Mouse (Mus musculus) intestine, embryonic 15.5 days (tissue): Measurements from ENCODE around the gene Cldn7. TPM values are rescaled to one million over a fixed set of nuclear protein-coding genes. Genes with fewer than 3 reads are reported as not detected.
A peak's percentile ranks its signal among the peaks of the same experiment; 100 is the strongest.

Source experiments
- ATAC-seq: fragments of 200-750 bp; cut with Nextera tagmentation; 2 replicates; pipeline ENCODE4 v1.8.0; 2017; ENCODE audit warnings: moderate TSS enrichment, moderate library complexity
- H3K27ac ChIP-seq: fragments of 300-500 bp; sonication (generic); 2 replicates; pipeline ENCODE4 v1.5.1; 2015; ENCODE audit warnings: mild to moderate bottlenecking, inconsistent platforms
- H3K27me3 ChIP-seq: fragments of 300-500 bp; sonication (generic); replicated peaks from 2 replicates; pipeline ENCODE4 v1.6.1; 2015; ENCODE audit warnings: inconsistent platforms
- H3K36me3 ChIP-seq: fragments of 300-500 bp; sonication (generic); 2 replicates; pipeline ENCODE4 v1.6.1; 2015; ENCODE audit warnings: inconsistent platforms
- H3K4me1 ChIP-seq: fragments of 300-500 bp; sonication (generic); replicated peaks from 2 replicates; pipeline ENCODE4 v1.6.1; 2015; ENCODE audit warnings: inconsistent platforms
- H3K4me2 ChIP-seq: fragments of 300-500 bp; sonication (generic); replicated peaks from 2 replicates; pipeline ENCODE4 v1.6.1; 2015; ENCODE audit warnings: mild to moderate bottlenecking, inconsistent platforms
- H3K4me3 ChIP-seq: fragments of 300-500 bp; sonication (generic); replicated peaks from 2 replicates; pipeline ENCODE4 v1.5.1; 2015; ENCODE audit warnings: inconsistent platforms
- H3K9ac ChIP-seq: fragments of 300-500 bp; sonication (generic); 2 replicates; pipeline ENCODE4 v1.6.1; 2015; ENCODE audit warnings: inconsistent platforms
- H3K9me3 ChIP-seq: fragments of 300-500 bp; sonication (generic); 2 replicates; pipeline ENCODE4 v1.6.1; 2016; ENCODE audit warnings: inconsistent platforms
- WGBS: fragments of 180-500 bp; shearing (Covaris S2); methylation state at CpG from one replicate; pipeline ENCODE4 v1.1.7; 2015; 5-methylcytosine and 5-hydroxymethylcytosine counted together
- polyA plus RNA-seq: library from polyadenylated mRNA; unstranded; fragments of >200 nt; fragmentation: Nextera tagmentation; extraction: Ambion mirVana; gene quantifications from 2 replicates; pipeline ENCODE4 v1.2.1, GENCODE M21; 2015

Gene Cldn7
- polyA plus RNA-seq, 1 experiment from 2014 or later = 977 TPM

DNA sequence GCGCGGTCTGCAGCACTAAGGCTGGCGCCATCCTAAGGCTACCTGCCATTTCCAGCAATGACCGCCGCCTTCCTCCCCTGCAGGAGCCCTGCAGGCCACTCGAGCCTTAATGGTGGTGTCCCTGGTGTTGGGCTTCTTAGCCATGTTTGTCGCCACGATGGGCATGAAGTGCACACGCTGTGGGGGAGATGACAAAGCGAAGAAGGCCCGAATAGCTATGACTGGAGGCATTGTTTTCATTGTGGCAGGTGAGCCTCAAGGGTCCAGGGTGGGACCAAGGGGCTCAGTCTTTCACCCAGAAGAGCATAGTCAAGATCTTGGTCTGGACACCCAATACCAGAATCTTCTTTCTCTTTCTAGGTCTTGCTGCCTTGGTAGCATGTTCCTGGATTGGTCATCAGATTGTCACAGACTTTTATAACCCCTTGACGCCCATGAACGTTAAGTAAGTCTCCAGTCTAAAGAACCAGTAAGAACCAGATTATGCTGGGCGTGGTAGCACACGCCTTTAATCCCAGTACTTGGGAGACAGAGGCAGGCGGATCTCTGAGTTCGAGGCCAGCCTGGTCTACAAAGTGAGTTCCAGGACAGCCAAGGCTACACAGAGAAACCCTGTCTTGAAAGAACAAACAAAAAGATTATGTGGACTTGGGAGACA is 2.4 kb downstream of the Cldn7 start:
- Histone ChIP-seq H3K9me3 (no peaks in the 10 kb centered on the region), H3K9ac (peak overlapping the region; percentile 59), H3K4me1 (peaks cover 3% of the 10 kb centered on the region; the same call in 1 of the 2 replicates), H3K27ac (peak overlapping the region; percentile 89), H3K27me3 (peaks cover 28% of the 10 kb centered on the region), H3K4me2 (peak overlapping the region; percentile 62), H3K4me3 (peak overlapping the region; percentile 47), H3K36me3 (0 out of 2 replicates have a peak, but pooled peaks cover 7% of the 10 kb centered on the region)
- 30% methylated on average over 17 of the region's 17 CpGs for WGBS
- no peak for ATAC-seq

GRCm38 (mm10) chr11:69968793-69969192 is 4.2 kb downstream of the Cldn7 start:
- H3K36me3 ChIP-seq = peaks cover 16% of the 10 kb centered on the region
- H3K9me3 ChIP-seq = no peaks in the 10 kb centered on the region
- H3K9ac ChIP-seq = no peak overlapping the region; the same call in 1 of the 2 replicates
- H3K4me2 ChIP-seq = peak overlapping the region; percentile 62
- 55% methylated on average over 4 of the region's 4 CpGs for WGBS
- peak; percentile 52 for ATAC-seq
- no peak overlapping the region for H3K4me3 ChIP-seq
- H3K27me3 ChIP-seq = peaks cover 26% of the 10 kb centered on the region
- H3K27ac ChIP-seq = peak overlapping the region; percentile 81
- H3K4me1 ChIP-seq = no peaks in the 10 kb centered on the region; the same call in 1 of the 2 replicates

DNA sequence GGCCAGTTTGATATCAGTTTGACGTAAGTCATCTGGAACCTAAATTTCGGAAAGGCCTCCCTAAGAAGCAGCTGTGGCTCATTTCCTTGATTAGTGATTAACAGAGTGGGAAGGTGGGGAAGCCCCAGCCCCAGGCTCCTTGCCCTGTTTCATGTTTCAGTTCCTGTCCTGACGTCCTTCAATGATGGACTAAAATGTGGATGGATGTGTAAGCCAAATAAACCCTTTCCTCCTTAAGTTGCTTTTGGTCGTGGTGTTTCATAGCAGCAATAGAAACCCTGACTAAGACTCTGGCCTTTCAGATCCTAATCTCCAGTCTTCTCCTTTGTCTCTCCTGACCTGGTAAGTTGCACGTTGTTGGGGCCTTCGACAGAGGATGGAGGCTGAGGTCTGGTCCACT is 5.6 kb downstream of the Cldn7 start:
- Histone ChIP-seq H3K4me1 (no peaks in the 10 kb centered on the region; the same call in 1 of the 2 replicates), H3K36me3 (peaks cover 26% of the 10 kb centered on the region), H3K9me3 (no peaks in the 10 kb centered on the region), H3K9ac (no peak overlapping the region), H3K4me2 (no peak overlapping the region), H3K4me3 (no peak overlapping the region), H3K27ac (peak overlapping the region; percentile 81), H3K27me3 (peaks cover 14% of the 10 kb centered on the region)
- WGBS = 64% methylated on average over 6 of the region's 6 CpGs
- ATAC-seq = no peak

DNA sequence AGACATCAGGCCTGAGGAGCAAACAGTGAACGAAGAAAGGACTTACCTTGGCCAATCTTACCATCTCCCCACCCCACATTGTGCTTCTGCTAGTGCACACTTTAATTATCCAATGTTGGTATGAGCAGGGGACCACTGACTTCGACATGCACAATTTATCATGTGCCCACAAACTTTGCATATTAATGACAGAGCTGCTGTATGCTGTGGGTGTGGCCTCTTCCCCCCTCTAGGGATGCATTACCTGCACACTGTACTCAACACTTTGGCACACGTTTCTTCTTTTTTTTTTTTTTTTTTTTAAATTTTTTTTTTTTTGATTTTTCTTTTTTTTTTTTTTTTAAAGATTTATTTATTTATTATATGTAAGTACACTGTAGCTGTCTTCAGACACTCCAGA is 6.2 kb downstream of the Cldn7 start:
- Histone ChIP-seq H3K9ac (no peak overlapping the region), H3K27ac (peak overlapping the region; percentile 81)

DNA sequence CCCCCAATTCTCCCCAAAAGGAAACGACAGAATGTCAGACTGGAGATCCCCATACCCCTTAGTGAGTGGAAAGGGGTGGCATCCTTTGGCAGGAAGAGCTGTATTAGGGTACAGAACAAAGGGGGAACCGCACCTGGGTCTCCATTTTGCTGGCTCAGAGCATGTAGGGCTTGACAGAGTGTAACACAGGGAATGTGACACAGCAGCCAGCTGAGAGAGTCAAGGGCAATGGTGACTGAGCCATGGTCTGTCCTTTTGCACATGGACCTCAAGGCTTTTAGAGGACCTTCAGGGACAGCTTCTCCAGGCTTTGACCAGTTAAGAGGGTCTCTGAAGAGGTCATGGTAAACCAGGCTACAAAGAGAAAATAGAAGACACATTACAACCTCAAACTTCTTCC is 10.3 kb downstream of the Cldn7 start:
- Histone ChIP-seq H3K4me3 (no peak overlapping the region), H3K36me3 (peaks cover 39% of the 10 kb centered on the region), H3K4me2 (no peak overlapping the region), H3K9ac (no peak overlapping the region), H3K27me3 (no peaks in the 10 kb centered on the region), H3K27ac (no peak overlapping the region), H3K9me3 (no peaks in the 10 kb centered on the region), H3K4me1 (no peaks in the 10 kb centered on the region)
- ATAC-seq = no peak
- WGBS = 90% methylated on average over 2 of the region's 2 CpGs

More for the DNA sequence above, 6.2 kb downstream of the Cldn7 start:
- Histone ChIP-seq H3K27me3 (peaks cover 10% of the 10 kb centered on the region), H3K9me3 (no peaks in the 10 kb centered on the region), H3K4me2 (no peak overlapping the region), H3K4me3 (no peak overlapping the region), H3K4me1 (no peaks in the 10 kb centered on the region; the same call in 1 of the 2 replicates), H3K36me3 (peaks cover 28% of the 10 kb centered on the region)
- no peak for ATAC-seq
- 62% methylated on average over 3 of the region's 3 CpGs for WGBS

DNA sequence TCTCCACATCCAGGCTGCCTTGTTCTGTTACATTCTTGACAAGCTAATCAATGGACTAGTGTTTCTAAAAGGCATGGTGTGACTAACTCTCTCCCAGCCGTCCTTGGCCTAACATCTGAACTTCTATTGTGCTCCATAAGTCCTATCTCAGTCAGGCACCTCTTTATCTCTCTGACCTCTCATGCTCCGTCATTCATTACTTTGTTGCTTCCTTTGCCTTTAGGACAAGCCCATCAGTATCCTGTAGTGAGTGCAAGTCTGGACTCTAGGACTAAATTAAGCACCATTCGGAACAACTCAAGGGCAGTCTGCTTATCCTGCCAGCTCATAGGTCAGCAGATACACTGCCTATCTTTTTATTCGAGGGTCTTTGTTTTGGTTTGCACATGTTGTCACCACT is 11.7 kb downstream of the Cldn7 start:
- 82% methylated on average over 4 of the region's 4 CpGs for WGBS

GRCm38 (mm10) chr11:69979827-69980195 is 15.2 kb downstream of the Cldn7 start:
- Histone ChIP-seq H3K27me3 (no peaks in the 10 kb centered on the region), H3K4me3 (peak overlapping the region; percentile 99), H3K9ac (peak overlapping the region; percentile 72), H3K4me1 (peaks cover 16% of the 10 kb centered on the region), H3K4me2 (peak overlapping the region; percentile 69), H3K36me3 (peaks cover 24% of the 10 kb centered on the region), H3K9me3 (no peaks in the 10 kb centered on the region), H3K27ac (peak overlapping the region; percentile 100)
- 3% methylated on average over 16 of the region's 16 CpGs for WGBS
- no peak for ATAC-seq

More for the DNA sequence above, 11.7 kb downstream of the Cldn7 start:
- no peak overlapping the region for H3K27ac ChIP-seq
- ATAC-seq = no peak
- peaks cover 34% of the 10 kb centered on the region for H3K36me3 ChIP-seq
- H3K4me2 ChIP-seq = no peak overlapping the region
- no peaks in the 10 kb centered on the region for H3K9me3 ChIP-seq
- no peaks in the 10 kb centered on the region for H3K4me1 ChIP-seq
- H3K9ac ChIP-seq = no peak overlapping the region
- no peak overlapping the region for H3K4me3 ChIP-seq
- H3K27me3 ChIP-seq = no peaks in the 10 kb centered on the region

DNA sequence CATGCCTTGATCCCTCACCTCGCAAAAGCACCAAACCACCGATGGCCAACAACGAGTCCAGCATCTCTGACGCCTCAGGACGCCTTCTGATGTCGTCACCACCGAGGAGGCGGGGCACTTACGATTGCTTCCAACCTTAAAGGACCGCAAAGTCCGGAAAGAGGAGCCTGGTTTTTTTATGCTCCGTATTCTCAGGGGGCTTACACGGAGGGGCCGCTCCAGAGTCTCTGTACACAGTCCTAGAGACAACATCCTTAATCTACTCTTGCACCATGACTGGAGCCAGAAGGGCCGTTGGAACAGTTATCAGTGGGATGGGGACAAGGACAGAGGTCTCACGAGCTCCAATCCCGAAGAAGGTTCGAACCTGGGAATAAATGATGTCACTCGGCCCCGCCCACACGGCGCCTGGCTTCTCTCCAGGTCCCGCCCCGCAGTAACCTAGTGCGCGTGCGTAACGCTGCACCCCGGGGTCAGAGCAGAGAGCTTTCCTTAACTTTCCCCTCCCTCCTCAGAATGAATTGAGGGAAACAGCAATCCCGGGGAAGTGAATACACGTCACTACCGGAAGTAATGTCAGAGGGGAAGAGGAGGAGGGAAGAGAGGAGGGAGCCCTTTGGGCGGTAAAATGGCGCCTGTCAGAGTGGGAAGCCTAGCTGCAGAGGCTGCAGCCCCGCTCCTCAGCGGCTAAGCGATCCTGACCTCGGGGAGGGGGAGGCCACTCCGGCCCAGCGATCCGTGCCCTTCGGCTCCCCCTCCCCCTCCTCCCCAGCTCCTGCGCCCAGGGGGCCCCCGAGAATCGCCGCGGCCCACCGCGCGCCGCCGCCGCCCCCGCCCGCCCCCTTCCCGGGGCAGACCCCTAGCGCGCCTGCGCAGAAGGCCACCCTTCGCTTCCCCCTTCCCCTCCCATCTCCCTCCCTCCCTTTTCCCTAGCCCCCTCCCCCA is 15.9 kb downstream of the Cldn7 start:
- H3K27ac ChIP-seq = peak overlapping the region; percentile 100
- peak; percentile 97 for ATAC-seq
- no peaks in the 10 kb centered on the region for H3K9me3 ChIP-seq
- peaks cover 24% of the 10 kb centered on the region for H3K36me3 ChIP-seq
- no peaks in the 10 kb centered on the region for H3K27me3 ChIP-seq
- H3K4me1 ChIP-seq = peaks cover 16% of the 10 kb centered on the region
- WGBS = under 1% methylated on average over 44 of the region's 60 CpGs
- H3K4me3 ChIP-seq = peak overlapping the region; percentile 99
- H3K9ac ChIP-seq = peak overlapping the region; percentile 99
- H3K4me2 ChIP-seq = peak overlapping the region; percentile 69

GRCm38 (mm10) chr11:69981141-69981762 is 16.7 kb downstream of the Cldn7 start, which contains the start of gene Ctdnep1:
Ctdnep1 (plus strand) TSS chr11:69981156.
- WGBS = 0% methylated on average over 42 of the region's 43 CpGs
- no peak for ATAC-seq
- Histone ChIP-seq H3K36me3 (peaks cover 23% of the 10 kb centered on the region), H3K9me3 (no peaks in the 10 kb centered on the region), H3K27me3 (no peaks in the 10 kb centered on the region), H3K27ac (peak within 1 kb of the TSS; percentile 100), H3K9ac (peak within 1 kb of the TSS; percentile 99), H3K4me1 (peaks cover 16% of the 10 kb centered on the region), H3K4me3 (peak within 1 kb of the TSS; percentile 99), H3K4me2 (peak within 1 kb of the TSS; percentile 69)

GRCm38 (mm10) chr11:69982225-69982624 is 17.6 kb downstream of the Cldn7 start, which contains the start of gene Elp5:
Elp5 (minus strand) TSS chr11:69982517.
- WGBS = 47% methylated on average over 8 of the region's 8 CpGs
- Histone ChIP-seq H3K27me3 (no peaks in the 10 kb centered on the region), H3K4me1 (peaks cover 16% of the 10 kb centered on the region), H3K4me2 (peak within 1 kb of the TSS; percentile 69), H3K4me3 (peak within 1 kb of the TSS; percentile 99), H3K27ac (peak within 1 kb of the TSS; percentile 100), H3K9ac (peak within 1 kb of the TSS; percentile 99), H3K36me3 (peaks cover 26% of the 10 kb centered on the region), H3K9me3 (no peaks in the 10 kb centered on the region)
- no peak for ATAC-seq

DNA sequence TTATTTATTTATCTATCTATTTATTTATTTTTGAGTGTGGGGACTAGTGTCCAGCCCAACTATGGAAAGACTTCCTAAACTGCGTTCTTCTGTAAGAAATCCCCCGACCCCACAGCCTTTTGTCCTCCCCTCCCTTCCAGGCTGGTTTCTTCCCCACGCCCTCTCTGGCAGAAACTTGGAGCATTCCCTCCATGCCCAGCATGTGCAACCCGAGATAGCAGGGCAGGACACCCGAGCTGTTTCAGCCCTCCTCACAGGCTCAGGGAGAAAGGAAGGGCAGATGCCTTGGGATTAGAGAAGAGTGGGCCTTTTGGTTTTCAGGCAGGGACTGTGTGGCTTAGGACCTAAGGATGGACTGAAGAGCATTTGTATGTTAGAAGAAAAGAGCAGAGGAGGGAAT is 18.3 kb downstream of the Cldn7 start:
- WGBS = 24% methylated on average over 5 of the region's 5 CpGs
- Histone ChIP-seq H3K4me2 (peak overlapping the region; percentile 69), H3K36me3 (peaks cover 27% of the 10 kb centered on the region), H3K9me3 (no peaks in the 10 kb centered on the region), H3K27me3 (no peaks in the 10 kb centered on the region), H3K9ac (peak overlapping the region; percentile 99; the same call in 1 of the 2 replicates), H3K27ac (peak overlapping the region; percentile 100; the same call in 1 of the 2 replicates), H3K4me3 (peak overlapping the region; percentile 99), H3K4me1 (peaks cover 16% of the 10 kb centered on the region)
- ATAC-seq = no peak

DNA sequence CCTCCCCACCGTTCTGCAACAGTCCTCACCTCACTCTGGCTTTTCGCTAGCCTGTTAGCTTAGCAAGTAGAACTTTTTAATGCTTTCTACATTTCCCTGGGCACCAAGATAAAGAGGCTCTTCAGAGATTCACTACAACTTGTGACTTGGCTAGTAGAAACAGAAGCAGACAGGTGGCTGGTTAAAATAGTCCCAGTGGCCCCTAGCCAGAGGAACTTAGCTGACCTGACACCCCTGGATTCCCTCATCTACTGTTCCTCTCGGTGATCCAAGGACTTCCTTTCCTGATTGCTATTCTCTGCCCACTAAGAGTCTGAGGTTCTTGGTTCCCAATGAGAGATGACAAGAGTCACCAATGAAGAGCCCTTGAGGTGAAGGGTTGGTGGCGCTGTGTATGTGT is 18.8 kb downstream of the Cldn7 start:
- 87% methylated on average over 4 of the region's 4 CpGs for WGBS
- peak overlapping the region; percentile 69 for H3K4me2 ChIP-seq
- H3K36me3 ChIP-seq = peaks cover 32% of the 10 kb centered on the region
- H3K9me3 ChIP-seq = no peaks in the 10 kb centered on the region
- ATAC-seq = no peak
- H3K27ac ChIP-seq = no peak overlapping the region
- H3K9ac ChIP-seq = peak overlapping the region; percentile 99; the same call in 1 of the 2 replicates
- peaks cover 16% of the 10 kb centered on the region for H3K4me1 ChIP-seq
- peak overlapping the region; percentile 99; the same call in 1 of the 2 replicates for H3K4me3 ChIP-seq
- H3K27me3 ChIP-seq = no peaks in the 10 kb centered on the region
